Mouse (Mus musculus) inflammation-experienced regulatory T-cells, adult 6 months (primary cell): ENCODE results near the gene Eef1akmt3. TPM values are rescaled to one million over a fixed set of nuclear protein-coding genes. Genes with fewer than 3 reads are reported as not detected.

Source experiments
- ATAC-seq: one replicate; pipeline ENCODE4 v1.8.0; 2017
- polyA plus RNA-seq, 3 experiments: library from polyadenylated mRNA; unstranded; fragments of 100-300 nt; shearing (Covaris generic); gene quantifications; one replicate each; pipeline ENCODE4 v1.2.1; 2017

Gene Eef1akmt3
- polyA plus RNA-seq, 3 experiments from 2014 or later, result 0.46 TPM; not detected in 2

GRCm38 (mm10) chr10:127050119-127050474 is 8.8 kb upstream of the Eef1akmt3 start:
- ATAC-seq, result peak; percentile 18

- peak; percentile 66 for ATAC-seq
Observed at GRCm38 (mm10) chr10:127049395-127050118, 8.2 kb upstream of the Eef1akmt3 start.

- ATAC-seq, result no peak
Observed at GRCm38 (mm10) chr10:127048608-127049394, 7.5 kb upstream of the Eef1akmt3 start.

GRCm38 (mm10) chr10:127047954-127048353 is 6.6 kb upstream of the Eef1akmt3 start, which contains the start of gene Cyp27b1:
Cyp27b1 (plus strand) TSS chr10:127048250.
- ATAC-seq, result no peak

GRCm38 (mm10) chr10:127043187-127043586 is 1.9 kb upstream of the Eef1akmt3 start:
- no peak for ATAC-seq

- no peak for ATAC-seq
Observed at GRCm38 (mm10) chr10:127042468-127043115, 1.3 kb upstream of the Eef1akmt3 start.

GRCm38 (mm10) chr10:127041774-127042338 is 543 bp upstream of the Eef1akmt3 start:
- ATAC-seq, result peak; percentile 83

- ATAC-seq, result peak; percentile 26
Observed at GRCm38 (mm10) chr10:127040569-127041214, 621 bp downstream of the Eef1akmt3 start.

GRCm38 (mm10) chr10:127037641-127038040 is 3.7 kb downstream of the Eef1akmt3 start:
- ATAC-seq, result no peak

GRCm38 (mm10) chr10:127036273-127036672 is 5.0 kb downstream of the Eef1akmt3 start:
- ATAC-seq, result no peak

GRCm38 (mm10) chr10:127033301-127033741 is 8.0 kb downstream of the Eef1akmt3 start:
- ATAC-seq, result no peak

- ATAC-seq, result peak; percentile 90
Observed at GRCm38 (mm10) chr10:127030336-127031296, 10.7 kb downstream of the Eef1akmt3 start, which contains the start of gene Tsfm. Tsfm (minus strand) TSS chr10:127030840.

- no peak for ATAC-seq
Observed at GRCm38 (mm10) chr10:127018422-127018821, 22.9 kb downstream of the Eef1akmt3 start.

- no peak for ATAC-seq
Observed at GRCm38 (mm10) chr10:127017071-127017470, 24.2 kb downstream of the Eef1akmt3 start.

GRCm38 (mm10) chr10:127016488-127016887 is 24.8 kb downstream of the Eef1akmt3 start:
- ATAC-seq, result no peak

- no peak for ATAC-seq
Observed at GRCm38 (mm10) chr10:127003806-127004205, 37.5 kb downstream of the Eef1akmt3 start.

GRCm38 (mm10) chr10:127003334-127003733 is 38.0 kb downstream of the Eef1akmt3 start:
- ATAC-seq, result no peak

GRCm38 (mm10) chr10:127002765-127003164 is 38.5 kb downstream of the Eef1akmt3 start:
- no peak for ATAC-seq

GRCm38 (mm10) chr10:127002056-127002455 is 39.3 kb downstream of the Eef1akmt3 start:
- ATAC-seq, result no peak

GRCm38 (mm10) chr10:127001297-127001696 is 40.0 kb downstream of the Eef1akmt3 start:
- no peak for ATAC-seq

GRCm38 (mm10) chr10:127000529-127000928 is 40.8 kb downstream of the Eef1akmt3 start, which contains the start of gene Avil:
Avil (plus strand) TSS chr10:127000709.
- no peak for ATAC-seq
